Mouse (Mus musculus) spleen, postnatal 36 days (tissue): Measurements from ENCODE around the gene Dleu7.

Experiments used
- DNase-seq, 2 experiments: peaks; one replicate each; pipeline ENCODE4 v3.0.0; 2022; ENCODE audit warnings: low spot score in 2 of 2, mixed read lengths in 1 of 2

The Dleu7 gene

GRCm38 (mm10) chr14:62288731-62289130, 4.1 kb downstream of the Dleu7 start:
- DNase-seq, result no peak

GRCm38 (mm10) chr14:62282974-62283373, 9.9 kb downstream of the Dleu7 start:
- DNase-seq, result no peak

- DNase-seq, result no peak
These were observed 19.2 kb downstream of the Dleu7 start for GRCm38 (mm10) chr14:62273604-62274003.

- no peak for DNase-seq
These were observed 22.0 kb downstream of the Dleu7 start for GRCm38 (mm10) chr14:62270698-62271396.

- no peak for DNase-seq
These were observed 33.8 kb downstream of the Dleu7 start for GRCm38 (mm10) chr14:62258978-62259536.

GRCm38 (mm10) chr14:62258125-62258524, 34.7 kb downstream of the Dleu7 start:
- no peak for DNase-seq

GRCm38 (mm10) chr14:62256066-62256465, 36.8 kb downstream of the Dleu7 start:
- DNase-seq, result no peak

- DNase-seq, result no peak
These were observed 38.5 kb downstream of the Dleu7 start for GRCm38 (mm10) chr14:62254371-62254770.

GRCm38 (mm10) chr14:62251999-62252398, 40.8 kb downstream of the Dleu7 start:
- peak in 1 of 2 experiments; percentile 31 for DNase-seq

- no peak for DNase-seq
These were observed 42.8 kb downstream of the Dleu7 start for GRCm38 (mm10) chr14:62250046-62250445.

GRCm38 (mm10) chr14:62249251-62249650, 43.6 kb downstream of the Dleu7 start:
- DNase-seq, result no peak

GRCm38 (mm10) chr14:62248796-62249195, 44.1 kb downstream of the Dleu7 start:
- no peak for DNase-seq

- no peak for DNase-seq
These were observed 44.5 kb downstream of the Dleu7 start for GRCm38 (mm10) chr14:62248345-62248744.

GRCm38 (mm10) chr14:62245557-62245956, 47.3 kb downstream of the Dleu7 start:
- DNase-seq, result peak in 1 of 2 experiments; percentile 25

GRCm38 (mm10) chr14:62243530-62243929, 49.3 kb downstream of the Dleu7 start:
- no peak for DNase-seq

GRCm38 (mm10) chr14:62235969-62236368, 56.9 kb downstream of the Dleu7 start:
- DNase-seq, result no peak

GRCm38 (mm10) chr14:62235214-62235613, 57.6 kb downstream of the Dleu7 start:
- DNase-seq, result no peak

- peak in 1 of 2 experiments; percentile 17 for DNase-seq
These were observed 61.9 kb downstream of the Dleu7 start for GRCm38 (mm10) chr14:62230968-62231367.

- no peak for DNase-seq
These were observed 65.7 kb downstream of the Dleu7 start for GRCm38 (mm10) chr14:62227101-62227500.

GRCm38 (mm10) chr14:62226576-62227047, 66.2 kb downstream of the Dleu7 start:
- no peak for DNase-seq
